Mouse (Mus musculus) forebrain, embryonic 11.5 days (tissue): ENCODE measurements at regions not wholly inside any gene's neighbourhood (a gene's known extent, or its start where the extent isn't known, plus 50 kb on each side); places are given as distances from the start of the nearest gene placed in this dataset.
A peak's percentile ranks its signal among the peaks of the same experiment; 100 is the strongest.
"Not testable (repeated sequence)": the region's sequence is repeated elsewhere in the genome, so short reads cannot be mapped to it uniquely, and the experiment has no call there.

ENCODE experiments used
- ATAC-seq: fragments of 200-750 bp; cut with Nextera tagmentation; replicated peaks from 2 replicates; pipeline ENCODE4 v1.8.0; 2017; ENCODE audit warnings: moderate TSS enrichment; ENCODE audit not compliant: low FRiP score
- DNase-seq: peaks from one replicate; pipeline ENCODE4 v3.0.0-alpha.2; 2017; ENCODE audit warnings: low spot score
- H3K27ac ChIP-seq: fragments of 300-500 bp; sonication (generic); 2 replicates; pipeline ENCODE4 v1.5.1; 2014; ENCODE audit warnings: low read depth, low read length
- H3K27me3 ChIP-seq: fragments of 300-500 bp; sonication (generic); 2 replicates; pipeline ENCODE4 v1.6.1; 2014; ENCODE audit warnings: mild to moderate bottlenecking, low read length, mixed read lengths; ENCODE audit not compliant: control insufficient read depth, insufficient read depth
- H3K36me3 ChIP-seq: fragments of 300-500 bp; sonication (generic); 2 replicates; pipeline ENCODE4 v1.6.1; 2014; ENCODE audit warnings: mild to moderate bottlenecking, low read length, moderate library complexity, mixed read lengths; ENCODE audit not compliant: control insufficient read depth, insufficient read depth
- H3K4me1 ChIP-seq: fragments of 300-500 bp; sonication (generic); replicated peaks from 2 replicates; pipeline ENCODE4 v1.6.1; 2014; ENCODE audit warnings: low read length, mixed read lengths; ENCODE audit not compliant: control insufficient read depth, insufficient read depth
- H3K4me2 ChIP-seq: fragments of 300-500 bp; sonication (generic); 2 replicates; pipeline ENCODE4 v1.6.1; 2014; ENCODE audit warnings: low read depth, mild to moderate bottlenecking, low read length, moderate library complexity, mixed read lengths; ENCODE audit not compliant: severe bottlenecking
- H3K4me3 ChIP-seq: fragments of 300-500 bp; sonication (generic); 2 replicates; pipeline ENCODE4 v1.5.1; 2014; ENCODE audit warnings: low read depth, low read length
- H3K9ac ChIP-seq: fragments of 300-500 bp; sonication (generic); 2 replicates; pipeline ENCODE4 v1.6.1; 2014; ENCODE audit warnings: low read length
- H3K9me3 ChIP-seq: fragments of 300-500 bp; sonication (generic); 2 replicates; pipeline ENCODE4 v1.6.1; 2016; ENCODE audit warnings: low read length, mixed read lengths; ENCODE audit not compliant: control insufficient read depth
- WGBS: fragments of 180-500 bp; shearing (Covaris S2); extraction: QIAGEN DNeasy Blood & Tissue Kit; methylation state at CpG from one replicate; pipeline ENCODE4 v1.1.7; 2014; 5-methylcytosine and 5-hydroxymethylcytosine counted together

DNA sequence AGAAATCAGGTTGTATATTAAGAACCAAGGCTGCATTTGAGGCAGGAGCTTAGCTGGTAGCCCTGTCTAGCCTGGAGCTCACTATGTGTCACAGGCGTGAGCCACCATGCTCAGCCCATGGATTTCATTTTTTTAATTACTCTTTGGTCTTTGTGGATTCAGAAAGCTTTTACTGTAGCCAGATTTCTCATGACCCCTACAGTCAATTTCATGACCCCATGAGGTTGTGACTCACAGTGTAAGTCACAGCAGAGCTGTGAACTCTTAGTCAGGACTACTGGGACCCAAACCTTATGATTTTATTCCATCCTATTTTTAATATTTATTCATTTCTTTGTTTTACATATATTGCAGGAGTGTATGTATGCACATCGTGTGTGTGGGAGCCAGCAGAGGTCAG, 61.9 kb upstream of the Akap13 start:
- no peak for ATAC-seq
- Histone ChIP-seq H3K9ac (no peak overlapping the region), H3K27ac (no peak overlapping the region), H3K4me2 (no peak overlapping the region), H3K27me3 (no peaks in the 10 kb centered on the region), H3K9me3 (no peaks in the 10 kb centered on the region), H3K36me3 (no peaks in the 10 kb centered on the region), H3K4me3 (no peak overlapping the region), H3K4me1 (no peaks in the 10 kb centered on the region)
- whole genome bisulfite sequencing, result 94% methylated on average over 2 of the region's 2 CpGs
- DNase-seq, result no peak

DNA sequence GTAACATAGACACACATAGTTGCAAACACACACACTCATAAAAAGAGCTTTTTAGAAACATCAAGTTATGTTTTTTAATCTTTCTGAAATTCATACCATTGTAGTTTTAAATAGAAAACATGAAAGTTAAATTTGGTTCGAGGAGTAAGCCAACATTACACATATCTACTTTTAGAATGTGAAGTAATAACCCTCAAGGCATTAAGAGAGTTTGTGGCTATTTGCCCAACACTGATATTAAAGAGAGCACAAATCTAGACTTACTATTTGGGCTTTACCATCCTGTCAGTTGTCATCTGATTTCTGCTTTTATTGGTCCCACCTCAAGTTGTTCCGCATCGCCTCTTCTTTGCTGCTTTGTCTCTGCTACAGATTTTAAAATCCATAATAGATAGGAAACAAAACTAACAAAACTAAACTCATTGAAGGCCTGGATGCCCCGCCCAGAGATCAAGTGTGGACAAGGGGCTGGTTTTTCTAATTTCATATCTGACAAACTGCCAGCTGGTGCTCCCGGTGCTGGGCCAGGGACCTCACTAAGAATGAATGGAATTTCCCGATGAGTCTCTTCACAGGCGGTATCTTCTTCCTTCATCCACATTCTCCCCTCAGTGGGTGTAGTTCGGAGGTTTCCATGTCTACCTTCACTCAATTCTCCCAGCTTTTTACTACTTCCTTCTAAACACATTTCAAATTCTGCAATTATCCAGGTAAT, 60.3 kb upstream of the Akap13 start:
- Histone ChIP-seq H3K4me3 (no peak overlapping the region), H3K4me2 (no peak overlapping the region), H3K27ac (no peak overlapping the region), H3K27me3 (no peaks in the 10 kb centered on the region), H3K4me1 (no peaks in the 10 kb centered on the region), H3K36me3 (no peaks in the 10 kb centered on the region), H3K9me3 (no peaks in the 10 kb centered on the region), H3K9ac (no peak overlapping the region)
- DNase-seq (no peak), ATAC-seq (no peak)
- 83% methylated on average over 8 of the region's 8 CpGs for WGBS

DNA sequence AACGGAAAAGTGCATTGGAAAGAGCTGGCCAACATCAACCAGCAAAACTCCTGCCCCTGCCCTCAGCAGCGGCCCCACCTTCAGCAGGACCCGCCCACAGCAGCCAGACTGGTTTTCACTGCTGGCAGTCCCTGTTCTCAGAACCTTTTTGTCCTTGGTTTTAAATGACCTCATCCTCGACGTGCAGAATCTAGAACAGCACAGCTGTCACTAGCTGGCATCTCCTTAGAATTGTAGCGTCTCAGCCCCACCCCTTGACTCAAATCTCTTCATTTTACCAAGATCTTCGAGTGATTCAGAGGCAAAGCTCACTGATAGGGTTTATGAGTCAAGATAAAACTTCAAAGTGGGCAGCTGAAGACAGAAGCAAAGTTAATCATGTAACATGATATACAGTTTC, 57.8 kb upstream of the Akap13 start:
- no peak overlapping the region for H3K4me2 ChIP-seq
- H3K4me3 ChIP-seq, result no peak overlapping the region
- no peaks in the 10 kb centered on the region for H3K9me3 ChIP-seq
- no peaks in the 10 kb centered on the region for H3K4me1 ChIP-seq
- H3K9ac ChIP-seq, result no peak overlapping the region
- ATAC-seq (no peak), DNase-seq (no peak)
- H3K36me3 ChIP-seq, result no peaks in the 10 kb centered on the region
- H3K27ac ChIP-seq, result no peak overlapping the region
- WGBS, result 26% methylated on average over 7 of the region's 7 CpGs
- no peaks in the 10 kb centered on the region for H3K27me3 ChIP-seq

DNA sequence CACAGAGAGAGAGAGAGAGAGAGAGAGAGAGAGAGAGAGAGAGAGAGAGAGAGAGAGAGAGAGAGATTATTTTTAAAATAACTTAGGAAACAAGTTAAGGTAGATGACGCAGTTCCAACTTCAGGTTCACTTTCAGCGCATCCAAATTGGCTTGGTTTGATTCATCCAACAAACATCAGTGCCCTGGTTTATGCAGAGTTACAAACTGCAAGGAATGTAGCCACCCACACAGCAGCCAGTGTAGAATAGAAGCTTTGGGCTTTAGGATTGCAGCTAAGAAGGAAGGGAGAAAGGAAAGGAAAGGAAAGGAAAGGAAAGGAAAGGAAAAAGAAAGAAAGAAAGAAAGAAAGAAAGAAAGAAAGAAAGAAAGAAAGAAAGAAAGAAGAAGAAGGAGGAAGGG, 56.9 kb upstream of the Akap13 start:
- not testable (repeated sequence) for ATAC-seq, H3K36me3 ChIP-seq, H3K4me2 ChIP-seq, H3K27me3 ChIP-seq, H3K9ac ChIP-seq, H3K9me3 ChIP-seq, H3K4me1 ChIP-seq, H3K4me3 ChIP-seq, DNase-seq, H3K27ac ChIP-seq
- 91% methylated on average over 2 of the region's 2 CpGs for WGBS

DNA sequence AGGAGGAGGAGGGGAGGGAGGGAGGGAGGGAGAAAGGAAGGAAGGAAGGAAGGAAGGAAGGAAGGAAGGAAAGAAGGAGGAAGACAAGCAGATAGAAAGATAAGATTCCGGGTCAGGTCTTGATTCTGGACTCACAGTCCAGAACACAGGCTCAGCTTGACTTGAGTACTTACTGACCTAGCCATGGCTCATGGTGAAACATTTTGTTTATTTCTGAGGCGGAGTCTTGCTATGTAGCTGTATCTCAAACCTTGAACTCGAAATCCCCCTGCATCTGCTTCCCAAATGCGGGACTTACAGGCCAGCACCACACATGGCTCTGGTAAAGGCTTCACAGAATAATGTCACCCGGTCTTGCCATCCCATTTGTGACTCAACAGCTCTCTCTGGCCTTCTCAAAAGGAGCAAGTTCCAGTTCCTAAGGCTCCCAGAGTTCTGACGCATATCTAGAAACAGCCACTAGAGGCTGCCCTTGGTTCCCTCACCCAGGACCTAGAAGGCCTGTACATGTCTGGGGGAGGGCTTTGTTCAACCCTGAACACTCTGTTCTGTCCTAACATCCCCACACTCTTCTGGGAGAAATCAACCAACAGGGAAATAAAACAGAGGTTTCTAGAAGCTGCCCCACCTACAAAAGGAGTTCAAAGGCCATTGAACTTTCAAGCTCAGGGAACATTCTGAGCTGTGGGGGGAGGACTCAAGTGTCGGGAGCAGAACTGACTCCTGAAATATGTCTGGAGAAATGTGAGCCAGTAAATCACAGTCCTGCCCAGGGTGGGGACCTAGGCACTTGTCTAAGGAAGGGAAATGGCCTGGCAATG, 56.2 kb upstream of the Akap13 start:
- ATAC-seq (peak; percentile 71; the same call in 1 of the 2 replicates), DNase-seq (no peak)
- H3K9me3 ChIP-seq, result no peaks in the 10 kb centered on the region
- WGBS, result 52% methylated on average over 7 of the region's 7 CpGs
- H3K27ac ChIP-seq, result no peak overlapping the region
- no peaks in the 10 kb centered on the region for H3K4me1 ChIP-seq
- no peak overlapping the region for H3K4me2 ChIP-seq
- H3K27me3 ChIP-seq, result no peaks in the 10 kb centered on the region
- H3K36me3 ChIP-seq, result no peaks in the 10 kb centered on the region
- no peak overlapping the region for H3K9ac ChIP-seq
- no peak overlapping the region for H3K4me3 ChIP-seq

DNA sequence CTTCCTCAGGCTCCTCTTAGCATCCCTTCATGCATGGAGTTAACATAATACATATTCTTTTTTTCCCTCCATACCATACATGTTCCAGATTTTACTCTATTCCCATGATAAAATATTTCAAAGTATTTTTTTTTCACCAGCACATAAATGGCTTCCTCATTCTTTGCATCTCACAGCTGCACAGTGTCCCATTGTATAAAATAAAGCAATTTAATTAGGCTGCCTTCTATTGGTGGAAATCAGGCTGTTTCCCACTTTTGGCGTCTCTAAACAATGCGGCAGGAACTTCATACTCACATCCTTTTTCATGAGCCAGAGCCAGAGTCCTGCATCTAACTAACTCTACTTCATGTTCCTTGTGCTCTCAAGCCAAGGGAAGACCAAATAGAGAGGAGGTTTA, 54.9 kb upstream of the Akap13 start:
- ATAC-seq, result no peak
- Histone ChIP-seq H3K27me3 (no peaks in the 10 kb centered on the region), H3K9me3 (no peaks in the 10 kb centered on the region), H3K4me2 (no peak overlapping the region), H3K36me3 (no peaks in the 10 kb centered on the region), H3K9ac (no peak overlapping the region), H3K4me1 (no peaks in the 10 kb centered on the region), H3K4me3 (no peak overlapping the region), H3K27ac (no peak overlapping the region)
- 69% methylated on average over 2 of the region's 2 CpGs for WGBS
- DNase-seq, result no peak

DNA sequence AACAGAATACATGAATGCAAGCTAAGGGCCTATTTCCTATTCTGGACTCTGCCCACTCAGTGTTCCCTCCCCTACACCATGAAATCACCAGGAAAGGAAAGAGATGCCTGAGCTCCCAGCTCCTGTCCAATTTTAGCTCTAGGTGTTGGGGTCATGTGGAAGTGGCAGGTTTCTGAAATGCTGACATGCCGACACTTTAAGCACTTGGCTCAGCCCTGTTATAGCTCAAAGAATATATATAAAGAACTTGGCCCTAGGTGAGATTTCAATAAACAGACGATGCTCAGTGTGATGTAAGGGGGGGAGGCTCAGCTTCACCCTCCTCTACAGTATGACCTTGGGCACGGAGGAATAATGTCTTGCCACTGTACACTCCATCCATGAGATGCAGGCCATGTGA, 50.4 kb upstream of the Akap13 start:
- Histone ChIP-seq H3K27me3 (no peaks in the 10 kb centered on the region), H3K9me3 (no peaks in the 10 kb centered on the region), H3K4me2 (no peak overlapping the region), H3K36me3 (no peaks in the 10 kb centered on the region), H3K27ac (no peak overlapping the region), H3K4me1 (no peaks in the 10 kb centered on the region), H3K4me3 (no peak overlapping the region), H3K9ac (no peak overlapping the region)
- ATAC-seq, result no peak
- WGBS, result 85% methylated on average over 3 of the region's 3 CpGs
- no peak for DNase-seq
